Mouse (Mus musculus): ENCODE results near the gene Cenpx. TPM values are rescaled to one million over a fixed set of nuclear protein-coding genes. Genes with fewer than 3 reads are reported as not detected.
"Not testable (repeated sequence)": the region's sequence is repeated elsewhere in the genome, so short reads cannot be mapped to it uniquely, and the experiment has no call there.

Cenpx gene
- total and polyA plus RNA-seq, 2 experiments from 2014 or later, result 57.6 to 100 TPM

DNA sequence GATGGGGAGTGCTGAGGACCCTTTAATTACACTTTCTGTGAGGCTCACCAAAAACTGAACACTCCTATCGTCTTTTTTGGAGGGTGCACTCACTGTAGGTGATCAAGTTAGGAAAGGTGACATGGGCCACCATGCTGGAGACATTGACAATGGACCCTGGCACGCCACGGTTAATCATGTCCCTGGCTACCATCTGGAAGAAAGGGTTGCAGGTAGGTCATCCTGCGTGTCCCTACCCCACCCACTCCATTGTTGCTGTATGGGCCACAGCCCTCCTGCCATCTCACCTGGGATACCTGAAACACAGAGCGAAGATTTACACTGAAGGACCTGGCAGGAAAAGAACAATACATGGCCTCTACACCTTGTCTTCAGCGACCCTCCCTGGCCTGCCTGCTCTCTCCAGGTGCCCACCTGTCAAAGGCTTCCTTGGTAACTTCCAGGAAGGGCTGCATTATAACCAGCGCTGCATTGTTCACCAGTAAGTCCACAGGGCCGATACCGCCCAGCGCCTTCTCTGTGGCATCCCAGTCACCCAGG, 16.9 kb upstream of the Cenpx start:
- H3K4me1 ChIP-seq (ENCODE audit: insufficient read depth, low read length), result peaks cover 4% of the 10 kb centered on the region; the same call in 1 of the 2 replicates
- H3K27me3 ChIP-seq (ENCODE audit: insufficient read depth, low read length), result no peaks in the 10 kb centered on the region
- no peak overlapping the region for H3K4me2 ChIP-seq (ENCODE audit: low read depth, low read length)
- no peak overlapping the region for H3K27ac ChIP-seq
- no peak for TF ChIP-seq CTCF (IDR thresholded peaks at IDR 0.05; ENCODE audit: low read depth)
- DNase-seq (ENCODE audit: low spot score), result no peak
- ATAC-seq, result no peak
- WGBS, result 86% methylated on average over 10 of the region's 10 CpGs
- no peak overlapping the region for H3K4me3 ChIP-seq (ENCODE audit: low read length)
- H3K9ac ChIP-seq (replicated peaks; ENCODE audit: low read length), result no peak overlapping the region
- no peaks in the 10 kb centered on the region for H3K36me3 ChIP-seq (ENCODE audit: insufficient read depth, low read length)
- H3K9me3 ChIP-seq (ENCODE audit: low read length), result no peaks in the 10 kb centered on the region

DNA sequence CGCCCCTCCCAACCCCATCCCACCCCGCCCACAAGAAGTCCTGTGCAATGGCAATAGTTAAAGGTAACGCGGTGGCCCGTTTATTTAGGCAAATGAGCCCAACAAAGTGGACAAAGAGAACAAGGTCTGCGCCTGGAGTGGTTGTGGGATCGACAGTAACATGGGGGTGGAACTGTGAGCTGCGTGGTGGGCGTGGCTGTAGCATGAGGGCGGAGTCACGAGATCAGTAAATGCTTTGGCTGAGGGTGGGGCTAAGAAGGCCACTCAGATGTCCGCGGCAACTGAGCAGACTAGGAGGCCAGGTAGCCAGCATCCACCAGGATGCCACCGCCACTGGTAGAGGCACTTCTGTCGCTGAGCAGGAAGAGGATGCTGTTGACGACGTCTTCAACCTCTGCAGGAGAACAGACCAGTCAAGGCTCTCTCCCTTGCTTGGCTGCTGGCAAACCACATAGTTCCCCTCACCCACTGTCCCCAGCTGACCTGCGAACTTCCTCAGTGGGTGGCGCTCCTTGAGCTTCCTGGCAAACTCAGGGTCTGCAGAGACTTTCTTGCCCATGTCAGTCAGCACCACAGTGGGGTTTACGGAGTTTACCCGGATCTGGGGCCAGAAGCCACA, 16.0 kb upstream of the Cenpx start:
- not testable (repeated sequence) for H3K9ac ChIP-seq (replicated peaks; ENCODE audit: low read length); H3K36me3 ChIP-seq (ENCODE audit: insufficient read depth, low read length); H3K4me3 ChIP-seq (ENCODE audit: low read length); H3K9me3 ChIP-seq (ENCODE audit: low read length); H3K4me2 ChIP-seq (ENCODE audit: low read depth, low read length); ATAC-seq; H3K4me1 ChIP-seq (ENCODE audit: insufficient read depth, low read length); H3K27me3 ChIP-seq (ENCODE audit: insufficient read depth, low read length); H3K27ac ChIP-seq
- WGBS, result 3% methylated on average over 18 of the region's 21 CpGs
- peak; percentile 48 for DNase-seq (ENCODE audit: low spot score)

DNA sequence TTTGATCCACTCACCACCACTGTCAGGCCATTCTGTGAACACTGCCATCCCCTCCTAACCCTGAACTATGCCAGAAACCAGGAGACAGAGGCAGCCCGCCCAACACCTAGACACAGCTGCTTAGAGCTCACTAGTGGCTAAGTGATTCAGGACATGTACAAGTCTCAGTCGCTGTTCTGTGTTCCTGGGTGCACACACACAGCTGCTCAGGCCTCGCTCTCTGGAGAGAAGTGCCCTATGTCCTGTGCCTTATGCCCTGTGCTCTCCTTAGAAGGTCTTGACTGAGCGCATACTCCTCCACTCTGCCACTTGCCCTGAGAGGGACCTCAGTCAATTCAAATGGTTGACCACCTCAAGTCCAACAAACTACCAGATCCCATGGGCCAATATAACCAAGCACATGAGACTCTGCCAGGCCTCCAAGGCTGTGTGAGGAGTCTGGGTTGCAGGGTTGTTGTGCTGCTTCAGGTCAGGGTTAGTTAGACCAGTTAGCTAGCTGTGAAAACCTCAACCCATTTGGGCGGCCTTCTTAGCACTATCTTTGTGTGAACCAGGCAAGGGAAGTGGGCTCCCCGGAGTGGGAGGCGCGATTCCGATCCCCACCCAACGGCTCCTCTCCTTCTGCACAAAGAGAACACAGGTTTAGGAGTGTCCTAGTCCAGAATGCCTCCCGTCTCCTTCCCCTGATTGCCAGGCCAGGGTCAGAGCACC, 15.1 kb upstream of the Cenpx start:
- ATAC-seq (no peak), DNase-seq (ENCODE audit: low spot score) (no peak)
- no peaks in the 10 kb centered on the region for H3K36me3 ChIP-seq (ENCODE audit: insufficient read depth, low read length)
- TF ChIP-seq CTCF (IDR thresholded peaks at IDR 0.05; ENCODE audit: low read depth), result no peak
- H3K4me3 ChIP-seq (ENCODE audit: low read length), result no peak overlapping the region
- H3K27ac ChIP-seq, result no peak overlapping the region
- 70% methylated on average over 11 of the region's 11 CpGs for WGBS
- H3K9me3 ChIP-seq (ENCODE audit: low read length), result no peaks in the 10 kb centered on the region
- H3K9ac ChIP-seq (replicated peaks; ENCODE audit: low read length), result no peak overlapping the region
- no peak overlapping the region for H3K4me2 ChIP-seq (ENCODE audit: low read depth, low read length)
- H3K4me1 ChIP-seq (ENCODE audit: insufficient read depth, low read length), result peaks cover 4% of the 10 kb centered on the region; the same call in 1 of the 2 replicates
- no peaks in the 10 kb centered on the region for H3K27me3 ChIP-seq (ENCODE audit: insufficient read depth, low read length)

DNA sequence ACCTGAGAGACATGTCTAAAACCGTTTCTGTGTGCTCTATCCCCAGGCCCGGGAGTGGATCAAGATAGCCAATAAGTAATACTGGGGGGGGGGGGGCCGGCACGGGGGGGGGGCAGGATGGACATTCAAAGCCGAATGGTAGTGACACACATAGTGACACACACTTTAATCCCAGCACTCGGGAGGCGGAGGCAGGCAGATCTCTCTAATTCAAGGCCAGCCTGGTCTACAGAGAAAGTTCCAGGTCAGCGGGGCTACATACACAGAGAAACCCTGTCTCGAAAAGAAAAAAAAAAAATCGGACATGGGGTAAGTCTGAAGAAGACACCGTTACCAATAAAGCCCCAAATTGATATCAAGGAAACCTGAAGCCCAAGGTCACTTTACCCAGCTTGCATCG, 14.0 kb upstream of the Cenpx start:
- TF ChIP-seq CTCF (IDR thresholded peaks at IDR 0.05; ENCODE audit: low read depth), result no peak
- Histone ChIP-seq H3K4me3 (ENCODE audit: low read length) (no peak overlapping the region), H3K36me3 (ENCODE audit: insufficient read depth, low read length) (no peaks in the 10 kb centered on the region), H3K27ac (no peak overlapping the region), H3K4me1 (ENCODE audit: insufficient read depth, low read length) (peaks cover 4% of the 10 kb centered on the region; the same call in 1 of the 2 replicates), H3K9me3 (ENCODE audit: low read length) (no peaks in the 10 kb centered on the region), H3K4me2 (ENCODE audit: low read depth, low read length) (no peak overlapping the region; the same call in 1 of the 2 replicates), H3K27me3 (ENCODE audit: insufficient read depth, low read length) (no peaks in the 10 kb centered on the region), H3K9ac (replicated peaks; ENCODE audit: low read length) (no peak overlapping the region)
- DNase-seq (ENCODE audit: low spot score) (no peak), ATAC-seq (no peak)
- 63% methylated on average over 11 of the region's 12 CpGs for WGBS

DNA sequence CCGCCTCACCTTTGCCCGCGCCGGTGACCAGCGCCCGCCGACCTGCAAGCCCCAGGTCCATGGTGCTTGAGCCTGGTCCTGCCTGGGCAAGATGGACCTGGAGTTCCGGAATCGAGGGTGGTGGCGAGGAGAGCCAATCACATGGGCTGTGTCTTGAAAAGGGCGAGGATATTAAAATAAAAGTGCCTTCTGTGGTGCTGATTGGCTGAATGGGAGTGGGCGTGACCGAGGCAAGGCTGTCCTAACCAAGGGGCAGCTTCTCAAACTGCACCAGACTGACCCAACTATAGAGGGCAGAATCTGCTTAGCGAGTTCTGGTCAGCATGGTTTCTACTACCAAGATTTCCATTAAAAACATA, 13.6 kb upstream of the Cenpx start, which contains the start of gene Dcxr:
Dcxr (minus strand) TSS at position 113 of the 359 bp plus-strand sequence.
- no peaks in the 10 kb centered on the region for H3K27me3 ChIP-seq (ENCODE audit: insufficient read depth, low read length)
- H3K4me3 ChIP-seq (ENCODE audit: low read length), result peak within 1 kb of the TSS; percentile 49
- peaks cover 4% of the 10 kb centered on the region; the same call in 1 of the 2 replicates for H3K4me1 ChIP-seq (ENCODE audit: insufficient read depth, low read length)
- no peaks in the 10 kb centered on the region for H3K9me3 ChIP-seq (ENCODE audit: low read length)
- H3K4me2 ChIP-seq (ENCODE audit: low read depth, low read length), result peak within 1 kb of the TSS; percentile 78
- ATAC-seq, result peak; percentile 91
- H3K36me3 ChIP-seq (ENCODE audit: insufficient read depth, low read length), result no peaks in the 10 kb centered on the region
- H3K9ac ChIP-seq (replicated peaks; ENCODE audit: low read length), result peak within 1 kb of the TSS; percentile 57
- DNase-seq (ENCODE audit: low spot score), result peak; percentile 87
- 3% methylated on average over 14 of the region's 14 CpGs for WGBS
- peak; percentile 57 for TF ChIP-seq CTCF (IDR thresholded peaks at IDR 0.05; ENCODE audit: low read depth)
- H3K27ac ChIP-seq, result peak within 1 kb of the TSS; percentile 32; the same call in 1 of the 2 replicates

DNA sequence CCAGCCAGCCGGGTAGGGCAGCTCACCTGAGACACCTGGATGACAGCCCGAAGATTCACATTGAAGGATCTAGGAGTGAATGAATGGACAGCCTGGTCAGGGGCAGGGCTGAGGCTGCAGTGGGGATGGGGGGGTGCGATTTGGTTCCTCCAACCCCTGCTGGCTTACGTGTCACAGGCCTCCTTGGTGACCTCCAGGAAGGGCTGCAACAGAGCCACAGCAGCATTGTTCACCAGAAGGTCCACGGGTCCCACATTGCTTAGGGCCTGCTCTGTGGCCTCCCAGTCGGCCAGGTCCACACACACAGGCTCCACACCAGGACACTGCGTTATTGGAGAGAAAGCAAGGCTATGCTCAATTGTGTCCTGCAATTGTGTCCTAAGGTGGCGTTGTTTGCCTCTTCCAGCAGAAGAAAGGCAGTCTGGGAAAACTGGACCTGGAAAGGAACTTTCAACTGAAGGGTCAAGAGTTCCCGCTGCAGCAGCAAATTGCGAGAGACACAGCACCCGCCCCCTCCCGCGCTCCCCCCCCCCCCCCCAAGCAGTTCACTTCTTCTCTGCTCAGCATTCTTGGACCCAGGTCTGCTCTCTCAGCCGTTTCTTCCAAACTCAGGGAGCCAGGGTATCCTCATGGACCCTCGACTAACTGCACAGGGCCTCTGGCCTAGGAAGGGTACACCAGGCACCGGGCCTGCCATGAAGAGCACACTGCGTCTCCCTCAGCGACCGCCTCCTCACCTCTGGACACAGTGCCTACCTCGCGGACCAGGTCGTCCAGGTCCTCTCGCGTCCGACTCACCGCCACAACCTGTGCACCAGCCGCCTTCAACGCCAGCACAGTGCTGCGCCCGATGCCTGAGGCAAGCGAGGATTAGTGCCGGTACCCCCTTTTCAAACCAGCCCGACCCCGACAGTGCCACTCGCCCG, 13.0 kb upstream of the Cenpx start:
- Histone ChIP-seq H3K4me2 (ENCODE audit: low read depth, low read length) (peak overlapping the region; percentile 78), H3K9ac (replicated peaks; ENCODE audit: low read length) (peak overlapping the region; percentile 57), H3K36me3 (ENCODE audit: insufficient read depth, low read length) (no peaks in the 10 kb centered on the region), H3K27ac (peak overlapping the region; percentile 32; the same call in 1 of the 2 replicates), H3K27me3 (ENCODE audit: insufficient read depth, low read length) (no peaks in the 10 kb centered on the region), H3K9me3 (ENCODE audit: low read length) (no peaks in the 10 kb centered on the region), H3K4me3 (ENCODE audit: low read length) (peak overlapping the region; percentile 49), H3K4me1 (ENCODE audit: insufficient read depth, low read length) (peaks cover 6% of the 10 kb centered on the region; the same call in 1 of the 2 replicates)
- DNase-seq (ENCODE audit: low spot score) (no peak), ATAC-seq (peak; percentile 35)
- WGBS, result 18% methylated on average over 35 of the region's 36 CpGs
- no peak for TF ChIP-seq CTCF (IDR thresholded peaks at IDR 0.05; ENCODE audit: low read depth)

Data from hindbrain, postnatal 0 days (tissue).